20 mouse cellular contexts compared by ENCODE assay signal in the genomic region with DNA sequence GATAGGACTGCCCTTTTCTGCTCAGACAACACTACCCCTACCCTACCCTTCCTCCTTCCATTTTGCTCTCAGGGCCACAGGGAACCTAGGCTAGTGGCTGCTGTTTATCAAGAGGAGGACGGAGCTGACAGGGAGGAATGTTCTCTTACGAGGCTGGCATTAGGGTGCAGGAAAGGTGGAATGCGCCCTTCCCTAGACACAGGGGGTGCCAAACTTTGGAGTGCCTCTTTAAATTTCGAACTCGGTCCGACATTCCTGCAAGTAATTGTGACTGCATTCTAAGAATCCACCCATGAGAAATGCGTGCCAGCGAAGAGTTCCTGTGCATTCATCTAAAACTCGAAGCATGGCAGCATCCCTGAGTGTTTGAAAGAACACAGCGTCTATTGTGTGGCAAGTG. TPM values are rescaled to one million over a fixed set of nuclear protein-coding genes. Genes with fewer than 3 reads are reported as not detected.
DNase-seq lines count a peak whose midpoint lies in the region; ATAC-seq and TF ChIP-seq lines count a peak whose summit lies in the region.
"Had no signal": no experiment of that assay in that cellular context is flagged by ENCODE, and none has a peak within 500 bp of the region (broad histone marks: within the 10 kb centered on the region; RNA-seq: fewer than 3 reads in every experiment).

No protein-coding gene starts in this region.

- H3K4me2 ChIP-seq in kidney, embryonic 16.5 days (replicated peaks; ENCODE audit: low read depth, low read length), result no peak overlapping the region
- peak overlapping the region; percentile 15 for H3K4me2 ChIP-seq in heart, embryonic 16.5 days (ENCODE audit: low read depth, low read length)
- no peak overlapping the region for H3K4me2 ChIP-seq in lung, postnatal 0 days (replicated peaks; ENCODE audit: low read depth, low read length)
- H3K4me2 ChIP-seq in hindbrain, embryonic 11.5 days (replicated peaks; ENCODE audit: low read depth, low read length), result no peak overlapping the region
- H3K4me2 ChIP-seq: forebrain, embryonic 12.5 days; liver, embryonic 11.5 days; midbrain, embryonic 15.5 days had no signal

- no peak for ATAC-seq in kidney, embryonic 16.5 days (ENCODE audit: low FRiP score, low TSS enrichment)
- peak; percentile 24; the same call in 1 of the 2 replicates for ATAC-seq in heart, embryonic 16.5 days (replicated peaks; ENCODE audit: extremely low read depth, insufficient read depth, low FRiP score)
- ATAC-seq in lung, postnatal 0 days, result peak; percentile 69
- no peak for ATAC-seq in hindbrain, embryonic 11.5 days (ENCODE audit: low FRiP score)
- no peak for ATAC-seq in CD4-positive, CD25-positive, alpha-beta regulatory T cell, adult 4 months
- ATAC-seq: hindbrain, embryonic 16.5 days; midbrain, embryonic 15.5 days had no signal

- no peaks in the 10 kb centered on the region for H3K36me3 ChIP-seq in kidney, embryonic 16.5 days (ENCODE audit: insufficient read depth, low read length)
- no peaks in the 10 kb centered on the region for H3K36me3 ChIP-seq in heart, embryonic 16.5 days (ENCODE audit: control insufficient read depth, insufficient read depth)
- no peaks in the 10 kb centered on the region for H3K36me3 ChIP-seq in lung, postnatal 0 days (ENCODE audit: insufficient read depth, low read length)
- no peaks in the 10 kb centered on the region for H3K36me3 ChIP-seq in hindbrain, embryonic 11.5 days (ENCODE audit: control insufficient read depth, insufficient read depth, low read length)
- H3K36me3 ChIP-seq: forebrain, embryonic 12.5 days; midbrain, embryonic 15.5 days had no signal

- WGBS in kidney, embryonic 16.5 days, result 78% methylated on average over 10 of the region's 10 CpGs
- WGBS in heart, embryonic 16.5 days, result 27% methylated on average over 10 of the region's 10 CpGs
- WGBS in lung, postnatal 0 days, result 45% methylated on average over 10 of the region's 10 CpGs
- WGBS in hindbrain, embryonic 11.5 days, result 75% methylated on average over 10 of the region's 10 CpGs

- DNase-seq in kidney, adult 11 months, result peak; percentile 40
- peak; percentile 12 for DNase-seq in brain, embryonic 14.5 days (ENCODE audit: low read depth)
- peak; percentile 88 for DNase-seq in lung, postnatal 0 days (ENCODE audit: low spot score)
- no peak for DNase-seq in hindbrain, embryonic 11.5 days (ENCODE audit: low spot score)
- DNase-seq in left cerebral cortex, postnatal 25 days (ENCODE audit: low spot score in 2 of 2), result no peak
- DNase-seq: adrenal gland, adult 2 months; B cell, adult 2 months; cerebellum, adult 9-11 months; embryo, embryonic 11 days; left cerebral cortex, postnatal 4 days; right cerebral cortex, postnatal 25 days had no signal

- no peak for TF ChIP-seq POLR2A in brain, embryonic 14.5 days (IDR thresholded peaks at IDR 0.05; ENCODE audit: borderline replicate concordance, extremely low read depth, insufficient read depth, insufficient read length, poor library complexity, severe bottlenecking)

- peak; percentile 99 for TF ChIP-seq EP300 in lung, postnatal 0 days (IDR thresholded peaks at IDR 0.05)

- H3K9me3 ChIP-seq in kidney, embryonic 16.5 days (ENCODE audit: low read length), result no peaks in the 10 kb centered on the region
- peaks cover 5% of the 10 kb centered on the region for H3K9me3 ChIP-seq in heart, embryonic 16.5 days (replicated peaks; ENCODE audit: control insufficient read depth, low read length)
- no peaks in the 10 kb centered on the region for H3K9me3 ChIP-seq in lung, postnatal 0 days (ENCODE audit: low read length)
- H3K9me3 ChIP-seq in hindbrain, embryonic 11.5 days (ENCODE audit: control insufficient read depth, low read length), result no peaks in the 10 kb centered on the region
- H3K9me3 ChIP-seq: forebrain, embryonic 12.5 days; midbrain, embryonic 15.5 days had no signal

- H3K4me1 ChIP-seq in kidney, embryonic 16.5 days (ENCODE audit: insufficient read depth, low read length), result 0 out of 2 replicates have a peak, but pooled peaks cover 6% of the 10 kb centered on the region
- H3K4me1 ChIP-seq in heart, embryonic 16.5 days (ENCODE audit: control insufficient read depth, insufficient read depth, low read length), result peaks cover 54% of the 10 kb centered on the region
- H3K4me1 ChIP-seq in lung, postnatal 0 days (ENCODE audit: insufficient read depth, low read depth, low read length), result peaks cover 15% of the 10 kb centered on the region; the same call in 1 of the 2 replicates
- H3K4me1 ChIP-seq in hindbrain, embryonic 11.5 days (replicated peaks; ENCODE audit: control insufficient read depth, insufficient read depth, low read length), result no peaks in the 10 kb centered on the region
- H3K4me1 ChIP-seq: midbrain, embryonic 15.5 days had no signal

- intact Hi-C loops in left cerebral cortex, postnatal 25 days (cut with DNase I), result no loop called here

- no peak overlapping the region for H3K9ac ChIP-seq in kidney, embryonic 16.5 days (replicated peaks; ENCODE audit: low read length)
- no peak overlapping the region for H3K9ac ChIP-seq in heart, embryonic 16.5 days (ENCODE audit: low read length)
- H3K9ac ChIP-seq in lung, postnatal 0 days (replicated peaks; ENCODE audit: low read depth), result no peak overlapping the region
- H3K9ac ChIP-seq in hindbrain, embryonic 11.5 days (ENCODE audit: low read depth, low read length), result no peak overlapping the region
- H3K9ac ChIP-seq: forebrain, embryonic 12.5 days; midbrain, embryonic 15.5 days had no signal

- no peaks in the 10 kb centered on the region for H3K27me3 ChIP-seq in kidney, embryonic 16.5 days (ENCODE audit: insufficient read depth, low read length)
- H3K27me3 ChIP-seq in heart, embryonic 16.5 days (ENCODE audit: control insufficient read depth, insufficient read depth, low read length), result no peaks in the 10 kb centered on the region
- no peaks in the 10 kb centered on the region for H3K27me3 ChIP-seq in lung, postnatal 0 days (replicated peaks; ENCODE audit: insufficient read depth, low read length)
- no peaks in the 10 kb centered on the region for H3K27me3 ChIP-seq in hindbrain, embryonic 11.5 days (ENCODE audit: control insufficient read depth, insufficient read depth, low read length)
- H3K27me3 ChIP-seq: forebrain, embryonic 12.5 days; midbrain, embryonic 15.5 days had no signal

- H3K27ac ChIP-seq in kidney, embryonic 16.5 days (ENCODE audit: low read length), result no peak overlapping the region
- peak overlapping the region; percentile 49 for H3K27ac ChIP-seq in heart, embryonic 16.5 days (ENCODE audit: low read length)
- peak overlapping the region; percentile 90 for H3K27ac ChIP-seq in lung, postnatal 0 days (ENCODE audit: low read length)
- no peak overlapping the region for H3K27ac ChIP-seq in hindbrain, embryonic 11.5 days (ENCODE audit: low read depth, low read length)
- H3K27ac ChIP-seq: forebrain, embryonic 12.5 days; midbrain, embryonic 15.5 days had no signal

- no peak overlapping the region for H3K4me3 ChIP-seq in kidney, embryonic 16.5 days (ENCODE audit: low read length)
- no peak overlapping the region for H3K4me3 ChIP-seq in heart, embryonic 16.5 days (ENCODE audit: low read length)
- no peak overlapping the region for H3K4me3 ChIP-seq in lung, postnatal 0 days (ENCODE audit: low read depth, low read length)
- no peak overlapping the region for H3K4me3 ChIP-seq in hindbrain, embryonic 11.5 days (ENCODE audit: low read depth, low read length)
- H3K4me3 ChIP-seq: forebrain, embryonic 12.5 days; midbrain, embryonic 15.5 days had no signal

- TF ChIP-seq CTCF in brain, embryonic 14.5 days (IDR thresholded peaks at IDR 0.05; ENCODE audit: borderline replicate concordance, extremely low read depth, insufficient read depth, insufficient read length), result no peak
- TF ChIP-seq CTCF in lung, postnatal 0 days (IDR thresholded peaks at IDR 0.05), result 0 out of 2 replicates have a peak, but pooled peaks have one; percentile 13

RNA-seq across cellular contexts. Expression of gene Ninj2, which starts 53.5 kb away (rescaled TPM):
- polyA plus RNA-seq in kidney, embryonic 16.5 days (2015; fragmentation: Nextera tagmentation; extraction: Ambion mirVana), result 0.19 TPM in 1 of 2 replicates, not detected in the other
- polyA plus RNA-seq in brain, embryonic 14.5 days (2012; rRNA removed), result not detected in 2 replicates
- 0.25 TPM in 1 of 2 replicates, not detected in the other for polyA plus RNA-seq in heart, embryonic 16.5 days (2015; fragmentation: Nextera tagmentation; extraction: Ambion mirVana)
- 0.23 and 0.44 TPM in 2 replicates for polyA plus RNA-seq in lung, postnatal 0 days (2015; fragmentation: Nextera tagmentation; extraction: Ambion mirVana)
- polyA plus RNA-seq in hindbrain, embryonic 11.5 days (2014; fragmentation: Nextera tagmentation; extraction: Ambion mirVana), result not detected in 2 replicates
- 1 to 10 TPM; 1.2 to 1.8 TPM for total RNA-seq in left cerebral cortex, postnatal 25 days (2021)
- 1 to 10 TPM; 1.2 to 2.3 TPM for polyA plus RNA-seq in CD4-positive, CD25-positive, alpha-beta regulatory T cell, adult 4 months (2017; shearing (Covaris generic))
- total RNA-seq: adrenal gland, adult 2 months; granulocyte monocyte progenitor cell, adult 5-6 weeks; left cerebral cortex, postnatal 4 days; megakaryocyte, adult 5-6 weeks had no signal
- polyA plus RNA-seq: adrenal gland, adult 2 months; forebrain, embryonic 12.5 days; hindbrain, embryonic 16.5 days; liver, embryonic 11.5 days; midbrain, embryonic 15.5 days had no signal

Comparison
In these comparisons a context has a peak if more than half of its experiments do, and no peak if none do; other contexts are left out.
1. DNase-seq: peak in kidney, adult 11 months (single experiment), brain, embryonic 14.5 days (single experiment) and lung, postnatal 0 days (single experiment); none in hindbrain, embryonic 11.5 days (single experiment) and left cerebral cortex, postnatal 25 days (0 of 2).
2. ATAC-seq: peak in heart, embryonic 16.5 days (single experiment) and lung, postnatal 0 days (single experiment); none in kidney, embryonic 16.5 days (single experiment), hindbrain, embryonic 11.5 days (single experiment) and CD4-positive, CD25-positive, alpha-beta regulatory T cell, adult 4 months (single experiment).
3. H3K27ac ChIP-seq: peak in heart, embryonic 16.5 days (single experiment) and lung, postnatal 0 days (single experiment); none in kidney, embryonic 16.5 days (single experiment) and hindbrain, embryonic 11.5 days (single experiment).